Mouse (Mus musculus) heart, postnatal 14 days (tissue): ENCODE data around the gene Clec4a1. TPM values are rescaled to one million over a fixed set of nuclear protein-coding genes. Genes with fewer than 3 reads are reported as not detected.

Source experiments
- total RNA-seq, 2 experiments: library from RNA; stranded (reverse); gene quantifications; 2 replicates each; pipeline ENCODE4 v1.2.3; 2021

Clec4a1 gene
- total RNA-seq, 2 experiments from 2014 or later: 3.9 to 4.3 TPM

Other genes with a start within 250 kb of the Clec4a1 start
- gene Nanog, start 214.4 kb upstream of the Clec4a1 start, total RNA-seq: not detected
- 1 to 10 TPM; 2.3 to 2.4 TPM for gene Slc2a3, start 120.2 kb upstream of the Clec4a1 start, total RNA-seq
- 10 to 100 TPM; 30.9 to 31.9 TPM for gene Foxj2, start 101.9 kb upstream of the Clec4a1 start, total RNA-seq
- gene C3ar1, start 65.7 kb upstream of the Clec4a1 start, total RNA-seq: 1 to 10 TPM; 2.5 to 3.6 TPM
- 10 to 100 TPM; 23.8 to 25.5 TPM for gene Necap1, start 47.4 kb upstream of the Clec4a1 start, total RNA-seq
- 1 to 10 TPM; 2.5 to 3.1 TPM for gene Clec4a3, start 30.7 kb downstream of the Clec4a1 start, total RNA-seq
- not detected for gene Clec4a4, start 68.5 kb downstream of the Clec4a1 start, total RNA-seq
- gene Clec4b1, start 128.1 kb downstream of the Clec4a1 start, total RNA-seq: not detected
- 1 to 10 TPM; 1.9 to 2.7 TPM for gene Clec4a2, start 184.6 kb downstream of the Clec4a1 start, total RNA-seq